Mouse (Mus musculus) CH12.LX (cell line): ENCODE data around the gene Ebf1. TPM values are rescaled to one million over a fixed set of nuclear protein-coding genes. Genes with fewer than 3 reads are reported as not detected.

Experiments used
- DNase-seq: peaks from one replicate; pipeline ENCODE4 v3.0.0-alpha.2; 2013; ENCODE audit errors: extremely low read depth
- H3K27ac ChIP-seq: 2 replicates; pipeline ENCODE4 v1.5.1; 2012; ENCODE audit warnings: low read depth, mild to moderate bottlenecking, control low read depth, moderate library complexity; ENCODE audit not compliant: insufficient read depth
- H3K27me3 ChIP-seq: replicated peaks from 2 replicates; pipeline ENCODE3; 2012; ENCODE audit warnings: inconsistent platforms
- H3K36me3 ChIP-seq, 2 experiments: replicated peaks in 1 of 2; 2 replicates each; pipeline versions ENCODE3 to v1.6.1; 2012; ENCODE audit warnings: inconsistent platforms in 1 of 2, low read length in 1 of 2, mild to moderate bottlenecking in 1 of 2, mixed read lengths in 1 of 2, moderate library complexity in 1 of 2; ENCODE audit not compliant: control insufficient read depth in 1 of 2, insufficient read depth in 1 of 2
- H3K4me1 ChIP-seq, 2 experiments: 2 replicates each; pipeline ENCODE4 v1.6.1; 2012; ENCODE audit warnings: inconsistent platforms in 1 of 2, moderate library complexity in 1 of 2; ENCODE audit not compliant: insufficient read depth in 2 of 2, control insufficient read depth in 1 of 2
- H3K4me2 ChIP-seq: 2 replicates; pipeline ENCODE4 v1.6.1; 2012; ENCODE audit warnings: low read depth, mild to moderate bottlenecking, control low read depth; ENCODE audit not compliant: poor library complexity, insufficient read depth, severe bottlenecking
- H3K4me3 ChIP-seq, 3 experiments: fragments of 150-350 bp in 1 of 3; sonication (generic) in 1 of 3; replicated peaks in 1 of 3; 2 replicates each; pipeline versions ENCODE3 to v1.5.1; 2011 to 2012; ENCODE audit warnings: low read depth in 2 of 3, low read length in 2 of 3, mild to moderate bottlenecking in 2 of 3, moderate library complexity in 2 of 3, control low read depth in 1 of 3, improper control_type of control experiment in 1 of 3, inconsistent platforms in 1 of 3, mixed read lengths in 1 of 3; ENCODE audit not compliant: poor library complexity in 1 of 3
- H3K79me2 ChIP-seq: replicated peaks from 2 replicates; pipeline ENCODE4 v1.6.1; 2012; ENCODE audit warnings: mild to moderate bottlenecking, moderate library complexity; ENCODE audit not compliant: control insufficient read depth, poor library complexity, insufficient read depth, severe bottlenecking; ENCODE audit errors: extremely low read depth
- H3K9ac ChIP-seq: 2 replicates; pipeline ENCODE4 v1.6.1; 2012; ENCODE audit warnings: low read depth, mild to moderate bottlenecking, control low read depth, moderate library complexity; ENCODE audit not compliant: insufficient read depth
- H3K9me3 ChIP-seq: replicated peaks from 2 replicates; pipeline ENCODE3; 2012; ENCODE audit warnings: low read length, inconsistent platforms, mixed read lengths
- CHD2 ChIP-seq: IDR thresholded peaks from 2 replicates; pipeline ENCODE4 v1.6.1; 2011; ENCODE audit warnings: low read length, improper control_type of control experiment
- CTCF ChIP-seq, 2 experiments: IDR thresholded peaks in 1 of 2; conservative IDR thresholded peaks in 1 of 2; 2 replicates each; pipeline ENCODE4 v1.5.1; 2011 to 2012; ENCODE audit warnings: low read depth in 2 of 2, low read length in 2 of 2, improper control_type of control experiment in 1 of 2, inconsistent platforms in 1 of 2, mild to moderate bottlenecking in 1 of 2, moderate library complexity in 1 of 2
- EP300 ChIP-seq: IDR thresholded peaks from 2 replicates; pipeline ENCODE4 v1.6.1; 2011; ENCODE audit warnings: low read length, improper control_type of control experiment
- HCFC1 ChIP-seq: IDR thresholded peaks from 2 replicates; pipeline ENCODE4 v1.6.1; 2012; ENCODE audit warnings: low read depth, mild to moderate bottlenecking, inconsistent platforms, low read length, improper control_type of control experiment
- IRF4 ChIP-seq: IDR thresholded peaks from 2 replicates; pipeline ENCODE4 v1.6.1; 2014; ENCODE audit warnings: low read depth, mild to moderate bottlenecking, inconsistent platforms, low read length, improper control_type of control experiment
- JUN ChIP-seq: IDR thresholded peaks from 2 replicates; pipeline ENCODE4 v1.6.1; 2011; ENCODE audit warnings: low read depth, mild to moderate bottlenecking, low read length, improper control_type of control experiment, moderate library complexity; ENCODE audit not compliant: insufficient read depth
- JUND ChIP-seq: conservative IDR thresholded peaks from 2 replicates; pipeline ENCODE4 v1.6.1; 2011; ENCODE audit warnings: low read depth, low read length, improper control_type of control experiment
- MAX ChIP-seq: IDR thresholded peaks from 2 replicates; pipeline ENCODE4 v1.6.1; 2011; ENCODE audit warnings: low read length, improper control_type of control experiment
- NELFE ChIP-seq: IDR thresholded peaks from 2 replicates; pipeline ENCODE4 v1.6.1; 2011; ENCODE audit warnings: low read depth, low read length, improper control_type of control experiment
- NRF1 ChIP-seq: IDR thresholded peaks from 2 replicates; pipeline ENCODE4 v1.6.1; 2014; ENCODE audit warnings: low read depth, mild to moderate bottlenecking, inconsistent platforms, low read length, improper control_type of control experiment, moderate library complexity
- POLR2A ChIP-seq: IDR thresholded peaks from 2 replicates; pipeline ENCODE4 v1.6.1; 2011; ENCODE audit warnings: low read depth, mild to moderate bottlenecking, improper control_type of control experiment, low read length
- POLR2AphosphoS2 ChIP-seq: IDR thresholded peaks from 2 replicates; pipeline ENCODE4 v1.6.1; 2011; ENCODE audit warnings: low read depth, low read length, improper control_type of control experiment
- RAD21 ChIP-seq: IDR thresholded peaks from 2 replicates; pipeline ENCODE4 v1.6.1; 2011; ENCODE audit warnings: low read depth, mild to moderate bottlenecking, low read length, improper control_type of control experiment, moderate library complexity
- RCOR1 ChIP-seq: conservative IDR thresholded peaks from 2 replicates; pipeline ENCODE4 v1.6.1; 2012; ENCODE audit warnings: low read depth, mild to moderate bottlenecking, inconsistent platforms, low read length, improper control_type of control experiment
- SIN3A ChIP-seq: IDR thresholded peaks from 2 replicates; pipeline ENCODE4 v1.6.1; 2012; ENCODE audit warnings: low read length, improper control_type of control experiment, inconsistent platforms
- SMC3 ChIP-seq: IDR thresholded peaks from 2 replicates; pipeline ENCODE4 v1.6.1; 2011; ENCODE audit warnings: low read depth, low read length, improper control_type of control experiment
- TBP ChIP-seq: conservative IDR thresholded peaks from 2 replicates; pipeline ENCODE4 v1.6.1; 2011; ENCODE audit warnings: low read depth, low read length, improper control_type of control experiment
- TCF12 ChIP-seq: IDR thresholded peaks from 2 replicates; pipeline ENCODE4 v1.6.1; 2014; ENCODE audit warnings: low read depth, mild to moderate bottlenecking, inconsistent platforms, low read length, improper control_type of control experiment
- UBTF ChIP-seq: IDR thresholded peaks from 2 replicates; pipeline ENCODE4 v1.6.1; 2012; ENCODE audit warnings: low read depth, mild to moderate bottlenecking, inconsistent platforms, low read length, improper control_type of control experiment, moderate library complexity
- ZC3H11A ChIP-seq: IDR thresholded peaks from 2 replicates; pipeline ENCODE4 v1.6.1; 2012; ENCODE audit warnings: low read depth, mild to moderate bottlenecking, inconsistent platforms, low read length, improper control_type of control experiment
- ZKSCAN1 ChIP-seq: IDR thresholded peaks from 2 replicates; pipeline ENCODE4 v1.6.1; 2012; ENCODE audit warnings: low read depth, inconsistent platforms, low read length, improper control_type of control experiment, borderline replicate concordance
- ZMIZ1 ChIP-seq: IDR thresholded peaks from 2 replicates; pipeline ENCODE4 v1.6.1; 2012; ENCODE audit warnings: low read depth, mild to moderate bottlenecking, inconsistent platforms, low read length, improper control_type of control experiment
- ZNF384 ChIP-seq: IDR thresholded peaks from 2 replicates; pipeline ENCODE4 v1.6.1; 2012; ENCODE audit warnings: low read depth, low read length, improper control_type of control experiment, inconsistent platforms
- dilution Hi-C: fragments of 300-500 bp; cut with MboI; formaldehyde crosslinking; loops from 2 replicates; pipeline ENCODE4 v1.14.3; 2020; ENCODE audit warnings: low sequenced_read_pairs; ENCODE audit not compliant: extremely low pct_unique_long_range_greater_than_20kb, extremely low pct_ligation_motif_present
- in situ Hi-C: fragments of 300-500 bp; cut with MboI; formaldehyde crosslinking; loops from 3 replicates; pipeline ENCODE4 v1.14.3; 2019; ENCODE audit warnings: low sequenced_read_pairs, low pct_ligation_motif_present, low pct_unique_long_range_greater_than_20kb, mixed read lengths
- polyA plus RNA-seq: library from polyadenylated mRNA; unstranded; fragments of >175 nt; gene quantifications from 2 replicates; pipeline ENCODE4 v1.2.1, GENCODE M21; 2012; ENCODE audit warnings: low read depth; ENCODE audit not compliant: insufficient read length
- total RNA-seq, 2 experiments: library from RNA; depleted of rRNA; stranded (reverse); fragments of 300-350 nt in 1 of 2; fragments of >200 nt in 1 of 2; gene quantifications; 2 replicates each; pipeline ENCODE4 v1.2.3; 2012 to 2014

The Ebf1 gene
- total and polyA plus RNA-seq, 3 experiments: 37.8 to 60.7 (median 42.8) TPM

- H3K27ac ChIP-seq: no peak overlapping the region
- H3K79me2 ChIP-seq: no peaks in the 10 kb centered on the region
- in situ Hi-C loops: no loop called here
- dilution Hi-C loops: no loop called here
- peaks cover 6 to 32% of the 10 kb centered on the region in 2 experiments for H3K4me1 ChIP-seq
- no peak overlapping the region for H3K4me3 ChIP-seq
- no peaks in the 10 kb centered on the region for H3K27me3 ChIP-seq
- peaks cover 25 to 73% of the 10 kb centered on the region in 2 experiments for H3K36me3 ChIP-seq
- no peaks in the 10 kb centered on the region for H3K9me3 ChIP-seq
- H3K9ac ChIP-seq: no peak overlapping the region
- no peak for TF ChIP-seq CHD2
- TF ChIP-seq MAX: no peak
- no peak for TF ChIP-seq SIN3A
- TF ChIP-seq IRF4: no peak
- no peak for TF ChIP-seq ZC3H11A
- no peak for TF ChIP-seq HCFC1
- TF ChIP-seq POLR2AphosphoS2: no peak
- no peak for TF ChIP-seq ZMIZ1
- TF ChIP-seq EP300: no peak
- no peak for TF ChIP-seq ZKSCAN1
- no peak for TF ChIP-seq ZNF384
- TF ChIP-seq RCOR1: no peak
- TF ChIP-seq SMC3: no peak
- TF ChIP-seq TCF12: no peak
- no peak for TF ChIP-seq JUN
- no peak for TF ChIP-seq TBP
- TF ChIP-seq NELFE: no peak
- no peak for TF ChIP-seq UBTF
- H3K4me2 ChIP-seq: no peak overlapping the region
- DNase-seq: no peak
These were observed 287.0 kb downstream of the Ebf1 start for GRCm38 (mm10) chr11:44904121-44904520.

GRCm38 (mm10) chr11:44906456-44906855, 289.3 kb downstream of the Ebf1 start:
- Histone ChIP-seq H3K4me1 (peaks cover 3 to 28% of the 10 kb centered on the region in 2 experiments; a peak in 3 of 4 replicates), H3K79me2 (no peaks in the 10 kb centered on the region), H3K27me3 (no peaks in the 10 kb centered on the region), H3K4me2 (no peak overlapping the region), H3K9me3 (no peaks in the 10 kb centered on the region), H3K36me3 (peaks cover 32 to 71% of the 10 kb centered on the region in 2 experiments), H3K27ac (no peak overlapping the region), H3K9ac (no peak overlapping the region), H3K4me3 (no peak overlapping the region)
- dilution Hi-C loops (no loop called here), in situ Hi-C loops (no loop called here)
- DNase-seq: no peak
- TF ChIP-seq UBTF: no peak
- no peak for TF ChIP-seq CTCF (conservative IDR thresholded peaks at IDR 0.05 in 1 of 2, IDR thresholded peaks at IDR 0.05 in 1 of 2; ENCODE audit: low read depth in 2 of 2, low read length in 2 of 2)
- TF ChIP-seq POLR2A: no peak
- TF ChIP-seq JUND: no peak
- TF ChIP-seq RAD21: no peak
- TF ChIP-seq POLR2AphosphoS2: no peak
- no peak for TF ChIP-seq NRF1
- TF ChIP-seq ZC3H11A: no peak
- no peak for TF ChIP-seq JUN
